In genomic region chr19:38398966-38399365, GRCm38 (mm10) we compare ENCODE assay signal across 12 mouse cellular contexts.
"Had no signal": no experiment of that assay in that cellular context is flagged by ENCODE, and none has a peak within 500 bp of the region (broad histone marks: within the 10 kb centered on the region; RNA-seq: fewer than 3 reads in every experiment).

No protein-coding gene starts in this region.

- H3K9ac ChIP-seq: limb, embryonic 15.5 days; lung, embryonic 14.5 days had no signal

- H3K4me2 ChIP-seq: limb, embryonic 15.5 days; lung, embryonic 14.5 days had no signal

- H3K36me3 ChIP-seq: limb, embryonic 15.5 days had no signal

- DNase-seq: kidney, adult 8-10 months; kidney, postnatal 25 days; layer of hippocampus, postnatal 36 days; lung, embryonic 14.5 days; lung, postnatal 14 days; midbrain, embryonic 14.5 days; right cerebral cortex, postnatal 4 days; thymus, postnatal 14 days had no signal

- H3K27me3 ChIP-seq: limb, embryonic 15.5 days had no signal

- H3K4me3 ChIP-seq: limb, embryonic 15.5 days; midbrain, embryonic 10.5 days; myocyte had no signal

- H3K27ac ChIP-seq: limb, embryonic 15.5 days; midbrain, embryonic 10.5 days had no signal

- ATAC-seq: hindbrain, embryonic 16.5 days had no signal

- H3K9me3 ChIP-seq: limb, embryonic 15.5 days; midbrain, embryonic 10.5 days had no signal
